Mouse (Mus musculus) CH12.LX (cell line): ENCODE measurements at regions not wholly inside any gene's neighbourhood (a gene's known extent, or its start where the extent isn't known, plus 50 kb on each side); places are given as distances from the start of the nearest gene placed in this dataset.

Source experiments
- DNase-seq: peaks from one replicate; pipeline ENCODE4 v3.0.0-alpha.2; 2013; ENCODE audit errors: extremely low read depth
- H3K27ac ChIP-seq: 2 replicates; pipeline ENCODE4 v1.5.1; 2012; ENCODE audit warnings: low read depth, mild to moderate bottlenecking, control low read depth, moderate library complexity; ENCODE audit not compliant: insufficient read depth
- H3K27me3 ChIP-seq: replicated peaks from 2 replicates; pipeline ENCODE3; 2012; ENCODE audit warnings: inconsistent platforms
- H3K36me3 ChIP-seq, 2 experiments: replicated peaks in 1 of 2; 2 replicates each; pipeline versions ENCODE3 to v1.6.1; 2012; ENCODE audit warnings: inconsistent platforms in 1 of 2, low read length in 1 of 2, mild to moderate bottlenecking in 1 of 2, mixed read lengths in 1 of 2, moderate library complexity in 1 of 2; ENCODE audit not compliant: control insufficient read depth in 1 of 2, insufficient read depth in 1 of 2
- H3K4me1 ChIP-seq, 2 experiments: 2 replicates each; pipeline ENCODE4 v1.6.1; 2012; ENCODE audit warnings: inconsistent platforms in 1 of 2, moderate library complexity in 1 of 2; ENCODE audit not compliant: insufficient read depth in 2 of 2, control insufficient read depth in 1 of 2
- H3K4me2 ChIP-seq: 2 replicates; pipeline ENCODE4 v1.6.1; 2012; ENCODE audit warnings: low read depth, mild to moderate bottlenecking, control low read depth; ENCODE audit not compliant: poor library complexity, insufficient read depth, severe bottlenecking
- H3K4me3 ChIP-seq, 3 experiments: fragments of 150-350 bp in 1 of 3; sonication (generic) in 1 of 3; replicated peaks in 1 of 3; 2 replicates each; pipeline versions ENCODE3 to v1.5.1; 2011 to 2012; ENCODE audit warnings: low read depth in 2 of 3, low read length in 2 of 3, mild to moderate bottlenecking in 2 of 3, moderate library complexity in 2 of 3, control low read depth in 1 of 3, improper control_type of control experiment in 1 of 3, inconsistent platforms in 1 of 3, mixed read lengths in 1 of 3; ENCODE audit not compliant: poor library complexity in 1 of 3
- H3K79me2 ChIP-seq: replicated peaks from 2 replicates; pipeline ENCODE4 v1.6.1; 2012; ENCODE audit warnings: mild to moderate bottlenecking, moderate library complexity; ENCODE audit not compliant: control insufficient read depth, poor library complexity, insufficient read depth, severe bottlenecking; ENCODE audit errors: extremely low read depth
- H3K9ac ChIP-seq: 2 replicates; pipeline ENCODE4 v1.6.1; 2012; ENCODE audit warnings: low read depth, mild to moderate bottlenecking, control low read depth, moderate library complexity; ENCODE audit not compliant: insufficient read depth
- H3K9me3 ChIP-seq: replicated peaks from 2 replicates; pipeline ENCODE3; 2012; ENCODE audit warnings: low read length, inconsistent platforms, mixed read lengths
- CHD1 ChIP-seq: IDR thresholded peaks from 2 replicates; pipeline ENCODE4 v1.6.1; 2012; ENCODE audit warnings: low read depth, low read length, improper control_type of control experiment, inconsistent platforms
- E2F4 ChIP-seq: IDR thresholded peaks from 2 replicates; pipeline ENCODE4 v1.6.1; 2011; ENCODE audit warnings: low read depth, low read length, improper control_type of control experiment; ENCODE audit not compliant: insufficient replicate concordance
- ETS1 ChIP-seq: conservative IDR thresholded peaks from 2 replicates; pipeline ENCODE4 v1.6.1; 2012; ENCODE audit warnings: low read depth, mild to moderate bottlenecking, inconsistent platforms, low read length, improper control_type of control experiment, moderate library complexity
- GABPA ChIP-seq: IDR thresholded peaks from 2 replicates; pipeline ENCODE4 v1.6.1; 2012; ENCODE audit warnings: low read depth, low read length, improper control_type of control experiment, inconsistent platforms; ENCODE audit not compliant: insufficient replicate concordance
- JUN ChIP-seq: IDR thresholded peaks from 2 replicates; pipeline ENCODE4 v1.6.1; 2011; ENCODE audit warnings: low read depth, mild to moderate bottlenecking, low read length, improper control_type of control experiment, moderate library complexity; ENCODE audit not compliant: insufficient read depth
- KAT2A ChIP-seq: IDR thresholded peaks from 2 replicates; pipeline ENCODE4 v1.6.1; 2012; ENCODE audit warnings: low read length, improper control_type of control experiment, inconsistent platforms; ENCODE audit not compliant: insufficient replicate concordance
- MAFK ChIP-seq: IDR thresholded peaks from 2 replicates; pipeline ENCODE4 v1.6.1; 2011; ENCODE audit warnings: low read length, improper control_type of control experiment; ENCODE audit not compliant: insufficient replicate concordance
- MYC ChIP-seq: IDR thresholded peaks from 2 replicates; pipeline ENCODE4 v1.6.1; 2011; ENCODE audit warnings: low read depth, mild to moderate bottlenecking, improper control_type of control experiment, low read length
- NELFE ChIP-seq: IDR thresholded peaks from 2 replicates; pipeline ENCODE4 v1.6.1; 2011; ENCODE audit warnings: low read depth, low read length, improper control_type of control experiment
- POLR2AphosphoS2 ChIP-seq: IDR thresholded peaks from 2 replicates; pipeline ENCODE4 v1.6.1; 2011; ENCODE audit warnings: low read depth, low read length, improper control_type of control experiment
- RAD21 ChIP-seq: IDR thresholded peaks from 2 replicates; pipeline ENCODE4 v1.6.1; 2011; ENCODE audit warnings: low read depth, mild to moderate bottlenecking, low read length, improper control_type of control experiment, moderate library complexity
- SIN3A ChIP-seq: IDR thresholded peaks from 2 replicates; pipeline ENCODE4 v1.6.1; 2012; ENCODE audit warnings: low read length, improper control_type of control experiment, inconsistent platforms
- TBP ChIP-seq: conservative IDR thresholded peaks from 2 replicates; pipeline ENCODE4 v1.6.1; 2011; ENCODE audit warnings: low read depth, low read length, improper control_type of control experiment
- TCF12 ChIP-seq: IDR thresholded peaks from 2 replicates; pipeline ENCODE4 v1.6.1; 2014; ENCODE audit warnings: low read depth, mild to moderate bottlenecking, inconsistent platforms, low read length, improper control_type of control experiment
- USF1 ChIP-seq: IDR thresholded peaks from 2 replicates; pipeline ENCODE4 v1.6.1; 2014; ENCODE audit warnings: low read depth, mild to moderate bottlenecking, inconsistent platforms, low read length, improper control_type of control experiment
- USF2 ChIP-seq: conservative IDR thresholded peaks from 2 replicates; pipeline ENCODE4 v1.6.1; 2011; ENCODE audit warnings: low read depth, low read length, improper control_type of control experiment
- ZNF384 ChIP-seq: IDR thresholded peaks from 2 replicates; pipeline ENCODE4 v1.6.1; 2012; ENCODE audit warnings: low read depth, low read length, improper control_type of control experiment, inconsistent platforms
- dilution Hi-C: fragments of 300-500 bp; cut with MboI; formaldehyde crosslinking; loops from 2 replicates; pipeline ENCODE4 v1.14.3; 2020; ENCODE audit warnings: low sequenced_read_pairs; ENCODE audit not compliant: extremely low pct_unique_long_range_greater_than_20kb, extremely low pct_ligation_motif_present
- in situ Hi-C: fragments of 300-500 bp; cut with MboI; formaldehyde crosslinking; loops from 3 replicates; pipeline ENCODE4 v1.14.3; 2019; ENCODE audit warnings: low sequenced_read_pairs, low pct_ligation_motif_present, low pct_unique_long_range_greater_than_20kb, mixed read lengths

GRCm38 (mm10) chr19:56063099-56063498 is 223.8 kb upstream of the Habp2 start:
- Histone ChIP-seq H3K36me3 (no peaks in the 10 kb centered on the region), H3K9ac (no peak overlapping the region), H3K27me3 (peaks cover 61% of the 10 kb centered on the region), H3K27ac (no peak overlapping the region), H3K9me3 (no peaks in the 10 kb centered on the region), H3K79me2 (no peaks in the 10 kb centered on the region), H3K4me3 (no peak overlapping the region), H3K4me2 (no peak overlapping the region), H3K4me1 (no peaks in the 10 kb centered on the region; a peak in 1 of 4 replicates)
- no peak for TF ChIP-seq SIN3A
- in situ Hi-C loops (no loop called here), dilution Hi-C loops (no loop called here)
- DNase-seq = no peak

DNA sequence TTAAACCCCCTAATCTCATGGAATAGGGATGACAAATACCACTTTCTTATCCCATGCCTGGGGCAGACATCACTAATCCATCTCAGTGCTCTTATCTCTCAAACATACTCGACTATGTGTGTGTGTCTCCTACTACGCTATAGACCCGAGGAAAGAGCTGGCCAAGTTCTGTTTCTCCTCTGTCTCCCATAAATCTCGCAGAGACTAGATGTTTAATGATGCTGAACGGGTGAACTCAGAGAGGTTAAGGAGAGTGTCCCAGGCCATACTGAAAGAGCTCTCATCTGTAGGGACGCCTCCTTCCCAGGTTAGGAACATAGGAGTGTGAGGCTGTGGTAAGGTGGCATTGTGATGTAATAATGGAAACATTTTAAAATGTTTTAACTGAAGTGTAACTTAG is 221.2 kb upstream of the Habp2 start:
- no peak overlapping the region for H3K4me2 ChIP-seq
- no peak overlapping the region for H3K27ac ChIP-seq
- dilution Hi-C loops (no loop called here), in situ Hi-C loops (no loop called here)
- H3K4me1 ChIP-seq = no peaks in the 10 kb centered on the region; a peak in 1 of 4 replicates
- DNase-seq = no peak
- no peak for TF ChIP-seq CHD1
- no peak for TF ChIP-seq E2F4
- TF ChIP-seq KAT2A = no peak
- TF ChIP-seq MYC = no peak
- TF ChIP-seq ZNF384 = no peak
- no peak for TF ChIP-seq GABPA
- no peaks in the 10 kb centered on the region for H3K79me2 ChIP-seq
- H3K27me3 ChIP-seq = peaks cover 52% of the 10 kb centered on the region
- no peak overlapping the region for H3K4me3 ChIP-seq
- H3K9ac ChIP-seq = no peak overlapping the region
- H3K9me3 ChIP-seq = no peaks in the 10 kb centered on the region
- no peaks in the 10 kb centered on the region for H3K36me3 ChIP-seq

- no peak overlapping the region for H3K4me3 ChIP-seq
- no peak for DNase-seq
- H3K27ac ChIP-seq = no peak overlapping the region
- no peaks in the 10 kb centered on the region for H3K9me3 ChIP-seq
- peaks cover 45% of the 10 kb centered on the region for H3K27me3 ChIP-seq
- H3K36me3 ChIP-seq = no peaks in the 10 kb centered on the region
- H3K79me2 ChIP-seq = no peaks in the 10 kb centered on the region
- no peak for TF ChIP-seq RAD21
- TF ChIP-seq SIN3A = no peak
- no peak for TF ChIP-seq TCF12
- TF ChIP-seq USF2 = no peak
- no peak for TF ChIP-seq MAFK
- TF ChIP-seq NELFE = no peak
- no peak for TF ChIP-seq JUN
- TF ChIP-seq POLR2AphosphoS2 = no peak
- no peak for TF ChIP-seq TBP
- TF ChIP-seq ETS1 = no peak
- no peak for TF ChIP-seq USF1
- TF ChIP-seq ZNF384 = no peak
- dilution Hi-C loops (no loop called here), in situ Hi-C loops (no loop called here)
- no peak overlapping the region for H3K9ac ChIP-seq
- H3K4me1 ChIP-seq = peaks cover 0 to 2% of the 10 kb centered on the region in 2 experiments; a peak in 1 of 4 replicates
- no peak overlapping the region for H3K4me2 ChIP-seq
Observed at GRCm38 (mm10) chr19:56068165-56068564, 218.8 kb upstream of the Habp2 start.
